Mouse (Mus musculus) midbrain, embryonic 11.5 days (tissue): ENCODE measurements around the gene Klhl40. TPM values are rescaled to one million over a fixed set of nuclear protein-coding genes. Genes with fewer than 3 reads are reported as not detected.

Experiments
- ATAC-seq: fragments of 200-750 bp; cut with Nextera tagmentation; 2 replicates; pipeline ENCODE4 v1.8.0; 2017; ENCODE audit warnings: moderate TSS enrichment, moderate library complexity; ENCODE audit not compliant: low FRiP score
- DNase-seq: peaks from one replicate; pipeline ENCODE4 v3.0.0; 2015; ENCODE audit warnings: low spot score; ENCODE audit errors: missing footprints
- H3K27ac ChIP-seq: fragments of 300-500 bp; sonication (generic); 2 replicates; pipeline ENCODE4 v1.5.1; 2014; ENCODE audit warnings: low read depth, low read length
- H3K27me3 ChIP-seq: fragments of 300-500 bp; sonication (generic); 2 replicates; pipeline ENCODE4 v1.6.1; 2014; ENCODE audit warnings: mild to moderate bottlenecking, low read length, moderate library complexity, mixed read lengths; ENCODE audit not compliant: control insufficient read depth, insufficient read depth
- H3K36me3 ChIP-seq: fragments of 300-500 bp; sonication (generic); 2 replicates; pipeline ENCODE4 v1.6.1; 2014; ENCODE audit warnings: mild to moderate bottlenecking, low read length, moderate library complexity, mixed read lengths; ENCODE audit not compliant: control insufficient read depth, insufficient read depth
- H3K4me1 ChIP-seq: fragments of 300-500 bp; sonication (generic); 2 replicates; pipeline ENCODE4 v1.6.1; 2014; ENCODE audit warnings: low read length; ENCODE audit not compliant: control insufficient read depth, insufficient read depth
- H3K4me2 ChIP-seq: fragments of 300-500 bp; sonication (generic); 2 replicates; pipeline ENCODE4 v1.6.1; 2014; ENCODE audit warnings: mild to moderate bottlenecking, moderate library complexity
- H3K4me3 ChIP-seq: fragments of 300-500 bp; sonication (generic); 2 replicates; pipeline ENCODE4 v1.5.1; 2014; ENCODE audit warnings: low read depth, low read length
- H3K9ac ChIP-seq: fragments of 300-500 bp; sonication (generic); 2 replicates; pipeline ENCODE4 v1.6.1; 2014; ENCODE audit warnings: low read length
- H3K9me3 ChIP-seq: fragments of 300-500 bp; sonication (generic); 2 replicates; pipeline ENCODE4 v1.6.1; 2016; ENCODE audit warnings: low read length; ENCODE audit not compliant: control insufficient read depth
- WGBS: fragments of 180-500 bp; shearing (Covaris S2); extraction: QIAGEN DNeasy Blood & Tissue Kit; methylation state at CpG from one replicate; pipeline ENCODE4 v1.1.7; 2014; 5-methylcytosine and 5-hydroxymethylcytosine counted together
- polyA plus RNA-seq: library from polyadenylated mRNA; unstranded; fragments of >200 nt; fragmentation: Nextera tagmentation; extraction: Ambion mirVana; gene quantifications from 2 replicates; pipeline ENCODE4 v1.2.1, GENCODE M21; 2014

Gene Klhl40
- 0.11 and 0.16 TPM in 2 replicates for polyA plus RNA-seq

DNA sequence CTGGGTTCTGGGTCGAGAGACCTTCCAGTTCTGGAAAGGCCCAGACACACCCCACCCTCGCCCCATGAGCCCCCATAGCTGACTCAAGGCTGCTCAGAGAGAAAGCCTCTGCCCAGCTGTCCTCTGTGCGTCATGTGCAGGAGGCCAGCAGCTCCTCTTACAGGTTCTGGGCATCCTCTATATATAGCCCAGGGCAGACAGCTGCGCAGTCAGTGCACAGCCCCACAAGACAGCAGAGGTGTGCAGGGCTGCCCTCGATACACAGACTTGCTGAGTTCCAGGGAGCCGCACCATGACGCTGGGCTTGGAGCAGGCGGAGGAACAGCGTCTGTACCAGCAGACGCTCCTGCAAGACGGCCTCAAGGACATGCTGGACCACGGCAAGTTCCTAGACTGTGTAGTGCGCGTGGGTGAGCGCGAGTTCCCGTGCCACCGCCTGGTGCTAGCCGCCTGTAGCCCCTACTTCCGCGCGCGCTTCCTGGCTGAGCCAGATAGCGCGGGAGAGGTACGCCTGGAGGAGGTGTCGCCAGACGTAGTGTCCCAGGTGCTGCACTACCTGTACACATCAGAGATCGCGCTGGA, at the start of gene Klhl40:
Gene Klhl40, plus strand, starts transcription at position 124 of the 582 bp plus-strand sequence.
- Histone ChIP-seq H3K4me1 (peaks cover 4% of the 10 kb centered on the region), H3K4me3 (peak within 1 kb of the TSS; percentile 20), H3K9me3 (no peaks in the 10 kb centered on the region), H3K27me3 (peaks cover 29% of the 10 kb centered on the region), H3K36me3 (no peaks in the 10 kb centered on the region), H3K4me2 (peak within 1 kb of the TSS; percentile 36), H3K27ac (no peak within 1 kb of the TSS), H3K9ac (no peak within 1 kb of the TSS)
- 23% methylated on average over 30 of the region's 30 CpGs for WGBS
- peak; percentile 14; the same call in 1 of the 2 replicates for ATAC-seq
- DNase-seq, result peak; percentile 82

GRCm38 (mm10) chr9:121740490-121740889, 36.9 kb upstream of the Klhl40 start:
- ATAC-seq (no peak), DNase-seq (no peak)
- Histone ChIP-seq H3K4me2 (no peak overlapping the region), H3K36me3 (peaks cover 8% of the 10 kb centered on the region; the same call in 1 of the 2 replicates), H3K4me1 (no peaks in the 10 kb centered on the region), H3K27ac (no peak overlapping the region), H3K9ac (no peak overlapping the region), H3K27me3 (no peaks in the 10 kb centered on the region), H3K9me3 (no peaks in the 10 kb centered on the region), H3K4me3 (no peak overlapping the region)
- 90% methylated on average over 6 of the region's 6 CpGs for WGBS

DNA sequence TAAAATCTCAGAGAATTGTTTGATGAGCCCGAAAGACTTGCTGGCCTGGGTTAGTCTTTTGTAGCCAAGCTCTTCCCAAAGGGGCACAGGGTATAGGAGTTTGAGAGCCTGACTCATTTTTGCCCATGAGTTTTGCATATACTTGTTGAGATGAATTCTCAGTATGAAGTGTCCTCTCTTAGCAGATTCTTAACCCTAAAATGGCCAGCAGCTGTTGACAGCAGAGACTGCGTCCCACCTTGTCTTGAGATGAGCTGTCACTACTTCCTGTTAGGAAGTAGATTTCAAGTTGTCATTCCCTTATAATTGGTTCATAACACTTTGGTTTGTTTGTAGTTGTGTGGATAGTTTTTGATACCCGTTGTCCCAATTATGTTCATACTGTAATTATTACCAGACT, 36.2 kb upstream of the Klhl40 start:
- Histone ChIP-seq H3K9ac (no peak overlapping the region), H3K4me2 (no peak overlapping the region), H3K27me3 (no peaks in the 10 kb centered on the region), H3K4me3 (no peak overlapping the region), H3K36me3 (peaks cover 8% of the 10 kb centered on the region; the same call in 1 of the 2 replicates), H3K27ac (no peak overlapping the region), H3K9me3 (no peaks in the 10 kb centered on the region), H3K4me1 (no peaks in the 10 kb centered on the region)
- WGBS, result 92% methylated on average over 3 of the region's 3 CpGs
- DNase-seq (no peak), ATAC-seq (no peak)

DNA sequence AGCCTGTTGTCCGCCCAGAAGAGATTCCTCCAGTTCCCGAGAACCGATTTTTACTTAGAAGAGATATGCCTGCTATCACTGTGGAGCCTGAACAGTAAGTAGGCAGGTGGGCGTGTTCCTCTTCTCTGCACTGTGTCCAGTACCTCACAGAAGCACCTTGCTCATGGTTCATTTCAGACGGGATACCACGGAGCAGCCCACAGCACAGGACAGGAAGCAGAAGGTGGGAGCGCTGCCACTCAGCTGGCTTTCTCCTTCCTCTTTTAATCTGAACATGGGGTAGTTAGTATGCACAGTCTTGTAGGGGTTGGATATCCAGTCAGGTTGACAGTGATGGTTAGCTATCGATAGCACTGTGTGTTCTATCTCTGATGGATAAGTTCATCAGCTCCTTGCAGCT, 33.4 kb upstream of the Klhl40 start:
- no peaks in the 10 kb centered on the region for H3K9me3 ChIP-seq
- H3K27me3 ChIP-seq, result no peaks in the 10 kb centered on the region
- no peak for ATAC-seq
- no peak for DNase-seq
- H3K36me3 ChIP-seq, result peaks cover 28% of the 10 kb centered on the region
- H3K27ac ChIP-seq, result no peak overlapping the region
- no peak overlapping the region for H3K4me3 ChIP-seq
- 94% methylated on average over 8 of the region's 8 CpGs for WGBS
- H3K4me2 ChIP-seq, result no peak overlapping the region
- H3K9ac ChIP-seq, result no peak overlapping the region
- no peaks in the 10 kb centered on the region for H3K4me1 ChIP-seq

GRCm38 (mm10) chr9:121752774-121753173, 24.6 kb upstream of the Klhl40 start:
- H3K9ac ChIP-seq, result no peak overlapping the region
- no peaks in the 10 kb centered on the region for H3K4me1 ChIP-seq
- no peak overlapping the region for H3K4me2 ChIP-seq
- H3K27me3 ChIP-seq, result no peaks in the 10 kb centered on the region
- H3K4me3 ChIP-seq, result no peak overlapping the region
- no peak for DNase-seq
- peaks cover 41% of the 10 kb centered on the region for H3K36me3 ChIP-seq
- no peaks in the 10 kb centered on the region for H3K9me3 ChIP-seq
- no peak overlapping the region for H3K27ac ChIP-seq
- no peak for ATAC-seq
- WGBS, result 97% methylated on average over 9 of the region's 9 CpGs

- Histone ChIP-seq H3K27me3 (no peaks in the 10 kb centered on the region), H3K9me3 (no peaks in the 10 kb centered on the region), H3K9ac (no peak overlapping the region), H3K36me3 (peaks cover 30% of the 10 kb centered on the region), H3K4me1 (peaks cover 11% of the 10 kb centered on the region), H3K4me2 (no peak overlapping the region), H3K4me3 (no peak overlapping the region), H3K27ac (no peak overlapping the region)
- DNase-seq (no peak), ATAC-seq (no peak)
- WGBS, result 91% methylated on average over 3 of the region's 3 CpGs
Measured at GRCm38 (mm10) chr9:121754624-121755023, 22.8 kb upstream of the Klhl40 start.

DNA sequence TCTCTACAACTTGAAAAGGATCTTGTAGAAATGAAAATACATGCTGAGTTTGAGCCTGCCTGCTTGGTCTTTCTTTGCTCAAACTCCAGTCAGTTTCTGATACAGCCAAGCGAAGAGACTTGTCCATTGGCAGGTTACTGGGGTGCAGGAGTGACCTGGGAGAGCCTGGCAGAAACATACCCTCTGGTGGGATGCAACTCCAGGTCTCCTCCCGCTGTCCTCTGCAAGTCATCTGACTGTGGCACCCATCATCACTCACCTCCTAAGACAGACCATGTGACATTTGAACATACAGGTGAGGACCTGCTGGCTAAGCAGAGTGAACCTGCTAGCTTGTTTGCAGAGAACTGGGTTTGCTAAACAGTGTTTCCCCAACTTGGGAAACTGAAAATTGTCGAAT, 20.6 kb upstream of the Klhl40 start:
- Histone ChIP-seq H3K4me2 (no peak overlapping the region), H3K27ac (no peak overlapping the region), H3K4me1 (peaks cover 22% of the 10 kb centered on the region), H3K9ac (no peak overlapping the region), H3K4me3 (no peak overlapping the region), H3K36me3 (peaks cover 22% of the 10 kb centered on the region), H3K9me3 (no peaks in the 10 kb centered on the region), H3K27me3 (no peaks in the 10 kb centered on the region)
- no peak for ATAC-seq
- 86% methylated on average over 3 of the region's 3 CpGs for WGBS
- no peak for DNase-seq

GRCm38 (mm10) chr9:121757432-121757831, 20.0 kb upstream of the Klhl40 start:
- 82% methylated on average over 3 of the region's 3 CpGs for WGBS
- no peaks in the 10 kb centered on the region for H3K9me3 ChIP-seq
- no peak overlapping the region for H3K27ac ChIP-seq
- no peak overlapping the region for H3K4me3 ChIP-seq
- H3K9ac ChIP-seq, result no peak overlapping the region
- H3K36me3 ChIP-seq, result peaks cover 17% of the 10 kb centered on the region
- no peak overlapping the region for H3K4me2 ChIP-seq
- peaks cover 24% of the 10 kb centered on the region for H3K4me1 ChIP-seq
- no peaks in the 10 kb centered on the region for H3K27me3 ChIP-seq
- DNase-seq (peak; percentile 89), ATAC-seq (no peak)

- H3K4me3 ChIP-seq, result peak overlapping the region; percentile 83
- H3K4me2 ChIP-seq, result peak overlapping the region; percentile 99
- H3K36me3 ChIP-seq, result peaks cover 14% of the 10 kb centered on the region
- peaks cover 24% of the 10 kb centered on the region for H3K4me1 ChIP-seq
- no peak overlapping the region for H3K27ac ChIP-seq
- no peaks in the 10 kb centered on the region for H3K27me3 ChIP-seq
- WGBS, result 50% methylated on average over 10 of the region's 10 CpGs
- no peaks in the 10 kb centered on the region for H3K9me3 ChIP-seq
- ATAC-seq (no peak), DNase-seq (peak; percentile 88)
- H3K9ac ChIP-seq, result peak overlapping the region; percentile 89
Measured at GRCm38 (mm10) chr9:121757835-121758814, 19.3 kb upstream of the Klhl40 start.
